Mouse (Mus musculus) cortical plate, adult 2 months (tissue): ENCODE results near the gene 1110002E22Rik.

ENCODE experiments used
- CTCF ChIP-seq: fragments of 200-500 bp; IDR thresholded peaks from 2 replicates; pipeline ENCODE4 v1.5.1; 2011; ENCODE audit warnings: mild to moderate bottlenecking, control low read depth, low read length; ENCODE audit not compliant: insufficient read depth; ENCODE audit errors: extremely low read depth
- POLR2A ChIP-seq: fragments of 200-500 bp; IDR thresholded peaks from 2 replicates; pipeline ENCODE4 v1.6.1; 2011; ENCODE audit warnings: mild to moderate bottlenecking, low read length, control low read depth; ENCODE audit not compliant: insufficient read depth; ENCODE audit errors: extremely low read depth

DNA sequence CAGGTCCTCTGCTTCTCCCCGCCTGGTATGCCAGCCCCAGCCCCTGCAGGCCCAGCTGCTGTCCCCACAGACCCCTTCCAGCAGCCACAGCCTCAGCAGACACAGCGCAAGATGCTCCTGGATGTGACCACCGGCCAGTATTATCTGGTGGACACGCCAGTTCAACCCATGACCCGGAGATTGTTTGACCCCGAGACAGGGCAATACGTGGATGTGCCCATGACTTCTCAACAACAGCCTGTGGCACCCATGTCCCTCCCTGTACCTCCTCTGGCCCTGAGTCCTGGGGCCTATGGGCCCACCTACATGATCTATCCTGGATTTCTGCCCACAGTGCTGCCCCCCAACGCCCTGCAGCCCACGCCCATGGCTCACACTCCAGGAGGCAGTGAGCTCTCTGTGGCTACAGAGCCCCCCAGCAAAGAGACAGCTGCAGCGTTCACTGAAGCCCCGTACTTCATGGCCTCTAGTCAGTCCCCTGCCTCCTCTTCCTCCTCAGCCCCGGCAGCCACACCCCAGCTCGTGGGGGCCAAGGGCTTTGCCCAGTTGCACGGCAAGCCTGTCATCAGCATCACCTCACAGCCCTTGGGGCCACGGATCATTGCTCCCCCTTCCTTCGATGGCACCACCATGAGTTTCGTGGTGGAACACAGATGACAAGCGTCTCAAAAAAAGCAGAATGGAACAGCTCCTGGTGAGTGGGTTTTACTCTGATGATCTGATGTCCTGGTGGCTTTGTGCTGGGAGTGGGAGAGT lies 5.1 kb downstream of the 1110002E22Rik start:
- TF ChIP-seq POLR2A = no peak
- no peak for TF ChIP-seq CTCF
